Mouse (Mus musculus) neutrophil, adult 5-6 weeks (primary cell): ENCODE measurements around the gene Josd2. TPM values are rescaled to one million over a fixed set of nuclear protein-coding genes. Genes with fewer than 3 reads are reported as not detected.

Experiments
- ATAC-seq: fragments of 151-379, 151-347 bp; 2 replicates; pipeline ENCODE4 v1.8.0; 2017; ENCODE audit warnings: mild to moderate bottlenecking, moderate TSS enrichment; ENCODE audit not compliant: insufficient number of reproducible peaks, poor library complexity, low FRiP score, severe bottlenecking; ENCODE audit errors: extremely low read depth
- total RNA-seq: library from RNA; stranded (forward); fragments of 200-1000 nt; gene quantifications from 2 replicates; pipeline ENCODE4 v1.2.3, GENCODE M21; 2017

The Josd2 gene
- total RNA-seq, 1 experiment from 2014 or later: 19.9 TPM

DNA sequence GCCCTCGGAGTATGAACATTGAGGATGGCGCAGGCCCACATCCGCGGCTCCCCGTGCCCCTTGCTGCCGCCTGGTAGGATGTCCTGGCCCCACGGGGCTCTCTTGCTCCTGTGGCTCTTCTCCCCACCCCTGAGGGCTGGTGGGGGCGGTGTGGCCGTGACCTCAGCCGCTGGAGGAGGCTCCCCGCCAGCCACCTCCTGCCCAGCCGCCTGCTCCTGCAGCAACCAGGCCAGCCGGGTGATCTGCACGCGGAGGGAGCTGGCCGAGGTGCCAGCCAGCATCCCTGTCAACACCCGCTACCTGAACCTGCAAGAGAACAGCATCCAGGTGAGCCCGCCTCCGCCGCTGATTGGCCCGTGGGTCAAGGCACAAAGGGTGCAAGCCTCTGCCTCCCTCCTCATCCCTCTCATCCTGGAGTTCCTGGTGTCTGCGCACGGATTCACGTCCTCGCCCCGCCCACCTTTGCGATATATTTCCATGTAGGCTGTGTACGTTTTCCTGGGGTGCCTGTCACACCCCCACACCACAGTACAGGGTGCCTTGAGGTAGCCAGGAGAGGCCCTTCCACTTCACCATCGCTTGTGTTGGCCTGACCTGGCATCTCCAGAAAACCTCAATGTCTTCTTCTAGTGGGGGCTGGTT is 22.8 kb upstream of the Josd2 start:
- ATAC-seq: no peak

DNA sequence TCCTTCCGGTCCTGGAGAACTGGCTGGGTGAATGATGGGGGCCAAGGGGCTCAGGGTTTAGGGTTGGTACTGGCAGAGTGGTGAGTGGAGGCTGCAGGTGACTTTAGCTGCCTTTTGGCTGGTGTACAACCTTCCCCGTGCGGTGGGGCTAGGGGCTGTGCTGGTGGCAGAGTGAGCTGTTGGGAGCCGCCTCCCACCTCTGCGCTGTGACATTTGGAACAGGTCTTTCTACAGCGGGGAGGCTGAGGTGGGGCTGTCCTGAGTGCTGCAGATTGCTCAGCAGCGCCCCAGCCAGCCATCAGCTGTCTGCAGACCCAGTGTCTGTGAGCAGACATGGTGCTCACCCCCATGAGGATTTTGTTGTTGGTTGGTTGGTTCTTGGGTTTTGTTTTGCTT is 22.3 kb upstream of the Josd2 start:
- ATAC-seq: no peak

DNA sequence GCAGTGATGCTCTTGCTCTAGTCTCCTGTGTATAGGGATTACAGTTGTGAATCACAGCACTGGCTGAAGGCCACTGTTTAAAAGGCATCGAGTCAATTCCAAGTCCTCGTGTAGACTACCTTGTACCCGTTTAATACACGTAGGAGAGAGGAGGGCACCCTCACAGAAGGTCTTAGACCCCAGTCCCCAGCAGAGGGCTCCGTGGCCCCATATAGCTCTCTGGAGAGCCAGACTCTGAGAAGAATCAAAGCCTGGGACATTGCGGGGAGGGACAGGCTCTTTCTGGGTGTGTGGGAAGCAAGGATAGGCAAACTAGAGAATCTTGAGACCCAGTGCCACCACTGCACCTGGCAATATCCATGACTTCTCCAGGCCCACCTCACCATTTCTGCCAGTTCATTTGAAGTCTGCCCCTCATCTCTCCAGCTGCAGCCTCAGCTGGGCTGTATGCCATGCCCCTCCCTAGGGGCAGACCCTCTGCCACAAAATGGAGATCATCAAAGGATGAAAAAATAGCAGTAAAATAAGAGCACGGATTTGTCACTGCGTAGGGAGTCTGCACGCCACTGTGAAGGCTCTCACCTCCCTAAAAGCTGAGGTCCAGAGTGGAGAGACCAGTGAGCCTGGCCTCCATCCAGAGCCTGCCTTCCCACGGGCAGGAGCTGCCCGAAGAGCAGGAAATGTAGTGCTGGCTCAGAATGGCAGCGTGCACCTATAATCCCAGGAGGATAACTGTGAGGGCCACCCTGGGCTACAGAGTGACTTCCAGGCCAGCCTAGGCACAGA is 21.5 kb upstream of the Josd2 start:
- ATAC-seq: no peak

DNA sequence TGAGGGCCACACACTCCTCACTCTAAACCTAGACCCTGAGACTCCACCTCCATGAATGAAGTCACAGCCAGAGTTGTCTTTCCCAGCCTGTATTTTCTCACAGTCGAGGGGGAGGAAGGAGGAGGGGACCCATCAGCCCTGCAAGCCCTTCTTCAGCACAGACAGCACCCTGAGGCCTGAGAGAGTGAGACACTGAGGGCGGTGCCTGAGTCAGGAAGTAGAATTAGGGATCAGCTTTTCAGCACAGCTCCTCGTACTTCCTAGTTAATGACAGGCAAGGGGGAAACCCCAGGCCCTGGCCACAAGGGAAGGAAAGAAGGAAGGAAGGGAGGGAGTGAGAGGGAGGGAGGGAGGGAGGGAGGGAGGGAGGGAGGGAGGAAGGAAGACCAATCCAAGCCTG is 14.5 kb upstream of the Josd2 start:
- ATAC-seq: no peak

DNA sequence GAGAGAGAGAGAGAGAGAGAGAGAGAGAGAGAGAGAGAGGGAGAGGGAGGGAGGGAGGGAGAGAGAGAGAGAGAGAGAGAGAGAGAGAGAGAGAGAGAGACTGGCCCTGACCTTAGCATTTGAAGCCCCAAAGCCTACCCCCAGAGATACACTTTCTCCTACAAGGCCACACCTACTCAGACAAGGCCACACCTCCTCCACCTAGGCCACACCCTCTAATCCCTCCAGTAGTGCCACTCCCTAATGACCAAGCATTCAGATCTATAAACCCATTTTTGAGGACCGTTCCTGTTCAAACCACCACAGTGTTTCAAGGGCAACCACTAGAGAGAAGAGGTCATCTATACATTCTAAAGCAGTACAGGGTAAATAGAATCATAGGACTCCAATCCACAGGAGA is 11.5 kb upstream of the Josd2 start:
- no peak for ATAC-seq

DNA sequence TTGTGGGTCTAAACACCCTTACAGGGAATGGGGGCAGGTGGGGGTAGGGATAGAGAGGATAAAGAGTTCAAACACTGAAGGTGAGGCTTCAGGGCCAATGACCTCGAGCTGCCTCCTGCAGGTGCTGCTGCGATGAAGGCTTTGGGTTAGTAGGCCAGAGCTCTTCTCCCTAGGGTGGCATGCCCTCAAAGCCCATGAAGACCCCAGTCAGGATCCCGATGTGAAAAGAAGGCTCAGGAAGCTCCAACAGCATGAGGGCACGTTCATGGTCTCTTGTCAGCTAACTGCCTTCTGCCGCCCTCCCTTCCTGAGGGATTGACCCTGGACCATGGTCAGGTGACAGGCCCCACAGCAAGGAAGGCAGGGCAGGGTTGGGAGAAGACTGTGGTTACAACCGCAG is 7.7 kb upstream of the Josd2 start:
- no peak for ATAC-seq

DNA sequence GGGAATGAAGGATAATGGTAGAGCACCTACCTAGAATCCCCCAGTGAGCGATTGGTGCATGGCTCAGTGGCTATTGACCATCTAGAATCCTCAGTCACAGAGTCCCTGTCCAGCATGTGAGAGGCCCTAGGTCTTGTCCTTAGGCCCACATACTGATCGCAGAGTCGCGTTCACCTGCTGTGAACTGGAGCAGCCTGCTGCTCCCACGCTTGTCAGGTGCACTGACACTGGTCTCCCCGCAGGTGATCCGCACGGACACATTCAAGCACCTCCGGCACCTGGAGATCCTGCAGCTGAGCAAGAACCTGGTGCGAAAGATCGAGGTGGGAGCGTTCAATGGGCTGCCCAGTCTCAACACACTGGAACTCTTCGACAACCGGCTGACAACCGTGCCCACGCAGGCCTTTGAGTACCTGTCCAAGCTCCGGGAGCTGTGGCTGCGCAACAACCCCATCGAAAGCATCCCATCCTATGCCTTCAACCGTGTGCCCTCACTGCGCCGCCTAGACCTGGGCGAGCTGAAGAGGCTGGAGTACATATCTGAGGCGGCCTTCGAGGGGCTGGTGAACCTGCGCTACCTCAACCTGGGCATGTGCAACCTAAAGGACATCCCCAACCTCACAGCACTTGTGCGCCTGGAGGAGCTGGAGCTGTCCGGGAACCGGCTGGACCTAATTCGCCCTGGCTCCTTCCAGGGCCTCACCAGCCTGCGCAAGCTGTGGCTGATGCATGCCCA is 6.8 kb upstream of the Josd2 start:
- ATAC-seq: no peak

DNA sequence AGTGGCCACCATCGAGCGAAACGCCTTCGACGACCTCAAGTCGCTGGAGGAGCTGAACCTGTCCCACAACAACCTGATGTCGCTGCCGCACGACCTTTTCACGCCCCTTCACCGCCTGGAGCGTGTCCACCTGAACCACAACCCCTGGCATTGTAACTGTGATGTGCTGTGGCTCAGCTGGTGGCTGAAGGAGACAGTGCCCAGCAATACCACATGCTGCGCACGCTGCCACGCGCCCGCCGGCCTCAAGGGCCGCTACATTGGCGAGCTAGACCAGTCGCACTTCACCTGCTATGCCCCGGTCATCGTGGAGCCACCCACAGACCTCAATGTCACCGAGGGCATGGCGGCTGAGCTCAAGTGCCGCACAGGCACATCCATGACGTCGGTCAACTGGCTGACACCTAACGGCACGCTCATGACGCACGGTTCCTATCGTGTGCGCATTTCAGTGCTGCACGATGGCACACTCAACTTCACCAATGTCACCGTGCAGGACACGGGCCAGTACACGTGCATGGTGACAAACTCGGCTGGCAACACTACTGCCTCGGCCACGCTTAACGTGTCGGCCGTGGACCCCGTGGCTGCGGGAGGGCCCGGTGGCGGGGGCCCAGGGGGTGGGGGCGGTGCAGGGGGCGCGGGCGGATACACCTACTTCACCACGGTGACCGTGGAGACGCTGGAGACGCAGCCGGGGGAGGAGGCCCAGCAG is 6.1 kb upstream of the Josd2 start:
- ATAC-seq: no peak

DNA sequence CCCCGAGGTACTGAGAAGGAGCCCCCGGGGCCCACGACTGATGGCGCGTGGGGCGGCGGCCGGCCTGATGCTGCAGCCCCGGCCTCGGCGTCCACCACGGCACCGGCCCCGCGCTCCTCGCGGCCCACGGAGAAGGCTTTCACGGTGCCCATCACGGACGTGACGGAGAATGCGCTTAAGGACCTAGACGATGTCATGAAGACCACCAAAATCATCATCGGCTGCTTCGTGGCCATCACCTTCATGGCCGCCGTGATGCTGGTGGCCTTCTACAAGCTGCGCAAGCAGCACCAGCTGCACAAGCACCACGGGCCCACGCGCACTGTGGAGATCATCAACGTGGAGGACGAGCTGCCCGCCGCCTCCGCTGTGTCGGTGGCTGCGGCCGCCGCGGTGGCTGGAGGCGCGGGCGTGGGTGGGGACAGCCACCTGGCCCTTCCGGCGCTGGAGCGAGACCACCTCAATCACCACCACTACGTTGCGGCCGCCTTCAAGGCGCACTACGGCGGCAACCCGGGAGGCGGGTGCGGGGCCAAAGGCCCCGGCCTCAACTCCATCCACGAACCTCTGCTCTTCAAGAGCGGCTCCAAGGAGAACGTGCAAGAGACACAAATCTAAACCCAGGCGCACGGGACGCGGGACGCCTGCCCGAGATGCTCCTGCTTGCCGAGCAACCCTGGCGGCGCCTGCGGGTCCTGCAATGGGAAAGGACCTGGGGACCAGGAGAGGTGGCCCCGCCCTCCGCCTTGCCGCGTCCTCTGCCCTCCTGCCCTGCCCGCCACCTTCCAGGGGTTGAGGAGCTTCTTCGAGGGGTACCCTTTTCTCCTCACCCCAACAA is 5.3 kb upstream of the Josd2 start:
- ATAC-seq: no peak

DNA sequence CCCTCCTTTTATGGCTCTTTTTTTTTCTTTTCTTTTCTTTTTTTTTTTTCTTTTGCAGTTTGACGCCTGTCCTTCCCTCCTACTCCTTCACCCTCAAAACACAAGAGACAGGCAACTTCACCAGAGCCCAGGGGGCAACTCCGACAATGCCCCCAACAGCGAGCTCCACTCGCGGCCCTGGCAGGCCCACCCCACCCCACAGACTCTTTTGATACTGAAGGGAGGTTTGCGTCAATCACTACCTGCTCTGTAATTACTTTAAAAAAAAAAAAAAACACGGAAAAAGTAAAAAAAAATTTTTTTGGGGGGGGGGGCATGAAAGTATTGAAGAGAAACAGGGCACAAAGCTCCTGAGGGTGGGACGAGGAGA is 4.7 kb upstream of the Josd2 start:
- ATAC-seq: no peak

DNA sequence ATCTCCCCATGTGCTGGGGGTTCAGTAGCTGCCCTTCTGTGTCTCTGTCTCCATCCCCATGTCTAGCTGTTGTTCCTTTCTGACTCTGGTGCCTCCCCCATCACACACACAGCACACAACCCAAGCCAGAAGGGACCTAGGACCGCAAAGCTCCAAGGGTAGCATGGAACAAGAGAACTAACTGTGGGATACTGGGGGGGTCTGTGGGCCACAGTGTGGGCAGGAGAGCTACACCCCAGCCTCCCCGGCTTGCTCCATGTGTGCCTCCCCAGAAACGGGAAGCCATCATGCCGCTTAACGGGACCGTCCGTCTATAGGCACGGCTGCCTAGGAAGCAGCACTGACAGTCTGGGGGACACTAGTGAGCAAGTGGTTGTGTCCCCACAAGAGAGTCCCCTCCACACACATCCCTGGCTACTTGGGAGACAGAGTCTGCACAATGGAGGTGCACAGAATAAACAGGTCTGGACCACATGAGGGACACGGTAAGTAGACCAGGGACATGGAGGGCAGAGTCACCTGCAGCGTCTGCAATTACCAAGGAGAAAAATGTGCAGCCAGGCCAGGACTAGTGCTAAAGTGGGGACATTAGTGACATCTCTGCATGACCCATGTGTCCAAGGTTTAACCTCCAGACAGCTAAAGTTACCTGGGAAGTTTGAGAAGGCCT is 4.1 kb upstream of the Josd2 start:
- ATAC-seq: no peak

DNA sequence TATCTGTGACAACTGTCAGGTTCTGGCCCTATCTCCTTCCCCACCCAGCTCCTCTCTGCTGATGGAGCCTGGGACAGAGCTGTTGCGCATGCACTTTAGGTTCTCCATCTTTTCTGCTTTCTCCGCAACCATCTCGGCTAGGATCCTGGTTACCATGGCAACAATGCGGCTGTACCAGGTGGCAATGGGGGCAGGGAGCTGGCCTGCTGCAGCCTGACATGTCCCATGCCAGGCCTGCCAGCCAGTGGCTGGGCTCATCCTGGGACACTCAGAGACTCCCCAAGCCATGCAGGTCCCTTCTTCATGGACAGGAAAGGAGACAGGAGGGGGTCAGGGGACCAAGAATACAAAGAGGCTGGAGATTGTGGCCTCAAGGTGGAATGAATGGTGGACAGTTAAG is 3.3 kb upstream of the Josd2 start:
- no peak for ATAC-seq

DNA sequence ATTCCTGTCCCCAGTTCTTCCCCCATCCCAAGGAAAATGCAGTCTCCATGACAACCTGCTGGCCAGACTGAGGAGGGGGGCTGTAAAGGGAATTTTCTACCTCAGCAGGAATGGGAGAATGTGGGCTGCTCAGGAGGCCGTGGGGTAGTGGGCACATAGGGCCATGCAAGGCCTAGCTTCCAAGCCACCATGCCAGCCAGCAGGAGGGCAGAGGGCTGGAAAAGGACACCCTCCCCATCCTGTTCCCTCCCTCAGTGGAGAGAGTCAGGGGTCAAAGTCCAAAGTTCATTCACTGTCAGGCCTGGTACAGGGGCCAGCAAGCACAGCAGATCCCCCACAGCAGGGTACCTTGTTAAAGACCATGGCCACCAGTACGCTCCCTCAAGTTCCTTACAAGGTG is 2.7 kb upstream of the Josd2 start, which contains the start of gene Aspdh:
Aspdh (plus strand) TSS at position 281 of the 400 bp plus-strand sequence.
- ATAC-seq: no peak

DNA sequence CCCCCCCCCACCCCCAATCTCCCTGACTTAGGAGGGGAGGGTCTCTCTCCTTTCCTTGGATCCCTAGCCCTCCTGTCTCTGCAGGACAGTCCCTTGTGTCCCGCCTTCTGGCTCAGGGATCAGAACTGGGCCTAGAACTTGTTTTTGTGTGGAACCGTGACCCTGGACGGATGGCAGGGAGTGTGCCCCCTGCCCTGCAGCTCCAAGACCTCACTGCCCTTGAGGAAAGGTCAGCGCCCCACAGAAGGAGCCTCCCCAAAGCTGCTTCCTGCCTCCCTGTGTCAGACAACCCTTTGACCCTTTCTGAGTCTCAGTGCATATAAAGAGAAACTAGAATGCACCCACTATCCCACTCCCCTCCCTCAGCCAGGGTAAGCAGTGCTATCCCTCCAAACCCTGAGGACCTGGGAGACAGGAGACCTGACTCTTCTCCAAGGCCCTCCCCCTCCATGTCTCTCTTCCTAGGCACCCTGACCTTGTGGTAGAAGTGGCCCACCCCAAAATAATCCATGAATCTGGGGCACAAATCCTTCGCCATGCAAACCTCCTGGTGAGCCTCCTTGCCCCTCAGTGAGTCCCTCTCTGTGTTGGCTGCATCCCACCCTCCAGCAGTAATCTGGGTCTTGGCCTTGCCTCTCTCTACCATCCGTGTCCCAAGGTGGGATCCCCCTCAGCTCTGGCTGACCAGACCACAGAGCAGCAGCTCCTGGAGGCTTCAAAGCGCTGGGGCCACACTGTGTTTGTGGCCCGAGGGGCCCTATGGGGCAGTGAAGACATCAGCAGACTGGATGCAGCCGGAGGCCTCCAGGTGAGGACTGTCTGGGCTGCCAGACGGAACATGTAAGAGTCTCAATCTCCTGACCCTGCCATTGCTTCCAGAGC is 1.5 kb upstream of the Josd2 start:
- no peak for ATAC-seq

DNA sequence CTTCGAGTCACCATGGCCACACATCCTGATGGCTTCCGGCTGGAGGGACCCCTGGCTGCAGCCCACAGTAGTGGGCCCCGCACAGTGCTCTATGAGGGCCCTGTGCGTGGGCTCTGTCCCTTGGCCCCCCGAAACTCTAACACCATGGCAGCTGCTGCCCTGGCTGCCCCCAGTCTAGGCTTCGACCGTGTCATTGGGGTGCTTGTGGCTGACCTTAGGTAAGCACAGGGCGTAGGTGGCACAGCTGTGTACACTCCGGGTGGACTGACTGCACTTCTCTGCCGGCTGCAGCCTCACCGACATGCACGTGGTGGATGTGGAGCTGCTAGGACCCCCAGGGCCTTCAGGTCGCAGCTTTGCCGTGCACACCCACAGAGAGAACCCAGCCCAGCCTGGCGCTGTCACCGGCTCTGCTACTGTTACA is 880 bp upstream of the Josd2 start:
- no peak for ATAC-seq

DNA sequence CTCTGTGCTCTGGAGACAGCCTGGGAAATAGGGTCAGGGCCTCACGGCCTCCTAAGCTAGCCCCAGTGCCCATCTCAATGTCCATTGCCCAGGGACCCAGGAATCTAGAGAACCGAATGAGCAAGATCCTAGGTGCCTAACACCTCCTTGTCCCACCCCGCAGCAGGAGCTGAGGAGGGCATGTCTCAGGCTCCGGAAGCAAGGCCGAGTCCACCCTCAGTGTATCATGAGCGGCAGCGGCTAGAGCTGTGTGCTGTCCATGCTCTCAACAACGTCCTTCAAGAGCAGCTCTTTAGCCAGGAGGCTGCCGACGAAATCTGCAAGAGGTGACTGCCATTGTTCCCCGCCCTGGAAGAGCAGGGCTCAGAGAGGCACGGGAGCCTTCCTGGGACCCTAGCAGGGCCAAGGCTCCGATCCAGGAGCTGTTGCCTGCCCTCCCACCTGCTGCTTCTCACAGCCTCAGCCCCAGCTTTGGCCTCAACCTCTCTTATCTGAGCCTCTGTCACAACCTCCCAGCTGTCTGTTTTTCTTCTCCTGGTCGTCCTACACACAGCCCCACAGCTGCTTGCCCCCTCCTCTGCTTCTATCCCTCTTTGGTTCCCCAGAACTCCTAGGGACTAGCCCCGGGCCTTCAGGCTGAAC is 985 bp downstream of the Josd2 start:
- no peak for ATAC-seq
